Mouse (Mus musculus): ENCODE results near the gene Ttc41. TPM values are rescaled to one million over a fixed set of nuclear protein-coding genes. Genes with fewer than 3 reads are reported as not detected.

Ttc41 gene
- polyA plus RNA-seq, 1 experiment from 2014 or later: 1.5 TPM

- ATAC-seq: peak; percentile 97
- WGBS: under 1% methylated on average over 44 of the region's 44 CpGs
- Histone ChIP-seq H3K27me3 (replicated peaks; ENCODE audit: control insufficient read depth, insufficient read depth, low read length) (no peaks in the 10 kb centered on the region; the same call in 1 of the 2 replicates), H3K4me1 (ENCODE audit: control insufficient read depth, insufficient read depth, low read length) (peaks cover 21% of the 10 kb centered on the region), H3K9me3 (ENCODE audit: control insufficient read depth, low read length) (no peaks in the 10 kb centered on the region), H3K4me3 (ENCODE audit: low read length) (peak within 1 kb of the TSS; percentile 67), H3K9ac (ENCODE audit: low read depth, low read length) (peak within 1 kb of the TSS; percentile 77), H3K27ac (ENCODE audit: low read length) (peak within 1 kb of the TSS; percentile 76), H3K4me2 (ENCODE audit: low read depth, low read length) (peak within 1 kb of the TSS; percentile 100), H3K36me3 (ENCODE audit: control insufficient read depth, insufficient read depth, low read length) (no peaks in the 10 kb centered on the region)
These were observed 72.9 kb downstream of the Ttc41 start, which contains the start of gene Nt5dc3 for GRCm38 (mm10) chr10:86778398-86779116. Nt5dc3 (plus strand) TSS chr10:86779005.

DNA sequence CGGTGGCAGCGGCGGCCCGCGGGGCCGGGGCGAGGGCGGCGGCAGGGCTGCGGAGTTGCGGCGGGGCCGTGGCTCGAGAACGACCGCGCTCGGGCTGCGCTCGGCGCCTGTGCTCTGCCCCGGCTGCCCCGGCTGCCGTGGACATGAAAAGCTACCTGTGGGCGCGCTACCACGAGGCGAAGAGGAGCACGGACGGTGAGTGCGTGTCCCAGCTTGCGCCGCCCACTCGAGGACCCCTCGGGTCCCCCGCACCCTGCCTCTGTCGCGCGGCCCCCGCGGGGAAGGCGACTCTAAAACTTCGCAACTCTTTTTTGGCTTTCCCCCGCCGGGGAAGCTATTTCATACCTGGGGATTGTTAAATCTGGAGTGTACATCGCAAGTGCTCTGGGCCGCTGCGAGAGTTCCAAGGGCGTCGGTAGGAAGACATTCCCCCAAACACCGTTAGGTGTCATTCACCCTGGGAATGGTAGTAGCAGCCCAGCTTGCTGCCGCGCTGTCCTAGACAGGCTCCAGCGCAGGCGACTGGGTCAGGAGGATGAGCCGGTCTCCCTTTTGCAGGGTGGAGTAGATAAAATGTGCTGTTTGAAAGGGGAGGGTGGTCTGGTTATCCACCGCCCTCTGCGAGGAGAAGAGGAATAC lies 73.6 kb downstream of the Ttc41 start:
- Histone ChIP-seq H3K27me3 (replicated peaks; ENCODE audit: control insufficient read depth, insufficient read depth, low read length) (no peaks in the 10 kb centered on the region; the same call in 1 of the 2 replicates), H3K4me2 (ENCODE audit: low read depth, low read length) (peak overlapping the region; percentile 100), H3K36me3 (ENCODE audit: control insufficient read depth, insufficient read depth, low read length) (no peaks in the 10 kb centered on the region), H3K27ac (ENCODE audit: low read length) (no peak overlapping the region), H3K4me3 (ENCODE audit: low read length) (peak overlapping the region; percentile 67), H3K4me1 (ENCODE audit: control insufficient read depth, insufficient read depth, low read length) (peaks cover 21% of the 10 kb centered on the region), H3K9ac (ENCODE audit: low read depth, low read length) (peak overlapping the region; percentile 77), H3K9me3 (ENCODE audit: control insufficient read depth, low read length) (no peaks in the 10 kb centered on the region)
- WGBS: under 1% methylated on average over 58 of the region's 58 CpGs
- ATAC-seq: 0 out of 2 replicates have a peak, but pooled peaks have one; percentile 7

- no peak for ATAC-seq
- 24% methylated on average over 12 of the region's 12 CpGs for WGBS
- H3K36me3 ChIP-seq (ENCODE audit: control insufficient read depth, insufficient read depth, low read length): no peaks in the 10 kb centered on the region
These were observed 74.3 kb downstream of the Ttc41 start for GRCm38 (mm10) chr10:86779816-86780500.

DNA sequence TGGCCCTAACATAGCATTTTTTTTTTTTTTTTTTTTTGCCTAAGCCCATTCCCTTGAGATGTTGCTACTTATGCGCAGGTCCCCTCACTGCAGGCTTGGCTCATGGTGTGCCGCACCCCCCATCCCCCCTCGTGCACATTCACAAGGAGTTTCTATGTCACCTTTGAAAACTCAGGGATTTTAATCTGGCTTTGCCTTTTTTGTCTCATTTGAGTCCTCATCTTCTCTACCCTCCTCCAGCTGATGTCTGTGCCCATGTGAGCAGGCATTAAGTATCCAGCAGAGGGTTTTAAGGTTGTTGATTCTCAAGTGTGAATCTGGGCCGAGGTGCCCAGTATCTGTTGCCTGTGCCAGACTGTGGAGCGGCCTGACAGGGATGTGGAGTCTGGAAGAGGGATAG lies 76.0 kb downstream of the Ttc41 start:
- ATAC-seq: no peak
- Histone ChIP-seq H3K27ac (ENCODE audit: low read length) (no peak overlapping the region), H3K4me1 (ENCODE audit: control insufficient read depth, insufficient read depth, low read length) (peaks cover 21% of the 10 kb centered on the region), H3K9ac (ENCODE audit: low read depth, low read length) (no peak overlapping the region), H3K36me3 (ENCODE audit: control insufficient read depth, insufficient read depth, low read length) (no peaks in the 10 kb centered on the region), H3K4me3 (ENCODE audit: low read length) (no peak overlapping the region), H3K27me3 (replicated peaks; ENCODE audit: control insufficient read depth, insufficient read depth, low read length) (no peaks in the 10 kb centered on the region), H3K4me2 (ENCODE audit: low read depth, low read length) (no peak overlapping the region), H3K9me3 (ENCODE audit: control insufficient read depth, low read length) (no peaks in the 10 kb centered on the region)
- WGBS: 48% methylated on average over 5 of the region's 5 CpGs

More at GRCm38 (mm10) chr10:86779816-86780500, 74.3 kb downstream of the Ttc41 start:
- Histone ChIP-seq H3K4me2 (ENCODE audit: low read depth, low read length) (peak overlapping the region; percentile 100), H3K9me3 (ENCODE audit: control insufficient read depth, low read length) (no peaks in the 10 kb centered on the region), H3K9ac (ENCODE audit: low read depth, low read length) (peak overlapping the region; percentile 77), H3K27ac (ENCODE audit: low read length) (no peak overlapping the region), H3K27me3 (replicated peaks; ENCODE audit: control insufficient read depth, insufficient read depth, low read length) (no peaks in the 10 kb centered on the region), H3K4me3 (ENCODE audit: low read length) (peak overlapping the region; percentile 67), H3K4me1 (ENCODE audit: control insufficient read depth, insufficient read depth, low read length) (peaks cover 21% of the 10 kb centered on the region)

- no peaks in the 10 kb centered on the region for H3K36me3 ChIP-seq (ENCODE audit: control insufficient read depth, insufficient read depth, low read length)
- no peak overlapping the region for H3K27ac ChIP-seq (ENCODE audit: low read length)
- no peak overlapping the region for H3K4me3 ChIP-seq (ENCODE audit: low read length)
- WGBS: 57% methylated on average over 5 of the region's 5 CpGs
- no peak overlapping the region for H3K4me2 ChIP-seq (ENCODE audit: low read depth, low read length)
- no peak overlapping the region for H3K9ac ChIP-seq (ENCODE audit: low read depth, low read length)
- no peaks in the 10 kb centered on the region for H3K27me3 ChIP-seq (replicated peaks; ENCODE audit: control insufficient read depth, insufficient read depth, low read length)
- no peak for ATAC-seq
- H3K9me3 ChIP-seq (ENCODE audit: control insufficient read depth, low read length): no peaks in the 10 kb centered on the region
- peaks cover 19% of the 10 kb centered on the region for H3K4me1 ChIP-seq (ENCODE audit: control insufficient read depth, insufficient read depth, low read length)
These were observed 77.0 kb downstream of the Ttc41 start for GRCm38 (mm10) chr10:86782656-86783055.

- no peak for ATAC-seq
- H3K27ac ChIP-seq (ENCODE audit: low read length): no peak overlapping the region
- no peaks in the 10 kb centered on the region for H3K27me3 ChIP-seq (replicated peaks; ENCODE audit: control insufficient read depth, insufficient read depth, low read length)
- WGBS: 69% methylated on average over 5 of the region's 5 CpGs
- H3K4me1 ChIP-seq (ENCODE audit: control insufficient read depth, insufficient read depth, low read length): peaks cover 13% of the 10 kb centered on the region; the same call in 1 of the 2 replicates
- H3K4me3 ChIP-seq (ENCODE audit: low read length): no peak overlapping the region
- no peak overlapping the region for H3K9ac ChIP-seq (ENCODE audit: low read depth, low read length)
- no peaks in the 10 kb centered on the region for H3K9me3 ChIP-seq (ENCODE audit: control insufficient read depth, low read length)
- no peaks in the 10 kb centered on the region for H3K36me3 ChIP-seq (ENCODE audit: control insufficient read depth, insufficient read depth, low read length)
- H3K4me2 ChIP-seq (ENCODE audit: low read depth, low read length): no peak overlapping the region
These were observed 78.0 kb downstream of the Ttc41 start for GRCm38 (mm10) chr10:86783561-86783960.

GRCm38 (mm10) chr10:86784126-86784675 lies 78.6 kb downstream of the Ttc41 start:
- H3K9me3 ChIP-seq (ENCODE audit: control insufficient read depth, low read length): no peaks in the 10 kb centered on the region
- H3K4me2 ChIP-seq (ENCODE audit: low read depth, low read length): no peak overlapping the region
- WGBS: 83% methylated on average over 5 of the region's 5 CpGs

GRCm38 (mm10) chr10:86785396-86785795 lies 79.8 kb downstream of the Ttc41 start:
- WGBS: 65% methylated on average over 2 of the region's 2 CpGs
- Histone ChIP-seq H3K4me1 (ENCODE audit: control insufficient read depth, insufficient read depth, low read length) (peaks cover 7% of the 10 kb centered on the region; the same call in 1 of the 2 replicates), H3K9ac (ENCODE audit: low read depth, low read length) (no peak overlapping the region), H3K36me3 (ENCODE audit: control insufficient read depth, insufficient read depth, low read length) (no peaks in the 10 kb centered on the region), H3K9me3 (ENCODE audit: control insufficient read depth, low read length) (no peaks in the 10 kb centered on the region), H3K27ac (ENCODE audit: low read length) (no peak overlapping the region), H3K27me3 (replicated peaks; ENCODE audit: control insufficient read depth, insufficient read depth, low read length) (no peaks in the 10 kb centered on the region), H3K4me2 (ENCODE audit: low read depth, low read length) (no peak overlapping the region), H3K4me3 (ENCODE audit: low read length) (no peak overlapping the region)
- no peak for ATAC-seq

More at GRCm38 (mm10) chr10:86784126-86784675, 78.6 kb downstream of the Ttc41 start:
- no peaks in the 10 kb centered on the region for H3K36me3 ChIP-seq (ENCODE audit: control insufficient read depth, insufficient read depth, low read length)
- H3K4me1 ChIP-seq (ENCODE audit: control insufficient read depth, insufficient read depth, low read length): peaks cover 11% of the 10 kb centered on the region; the same call in 1 of the 2 replicates
- ATAC-seq: no peak
- no peaks in the 10 kb centered on the region for H3K27me3 ChIP-seq (replicated peaks; ENCODE audit: control insufficient read depth, insufficient read depth, low read length)
- no peak overlapping the region for H3K4me3 ChIP-seq (ENCODE audit: low read length)
- no peak overlapping the region for H3K27ac ChIP-seq (ENCODE audit: low read length)
- no peak overlapping the region for H3K9ac ChIP-seq (ENCODE audit: low read depth, low read length)

GRCm38 (mm10) chr10:86786083-86786482 lies 80.5 kb downstream of the Ttc41 start:
- no peaks in the 10 kb centered on the region for H3K9me3 ChIP-seq (ENCODE audit: control insufficient read depth, low read length)
- H3K27me3 ChIP-seq (replicated peaks; ENCODE audit: control insufficient read depth, insufficient read depth, low read length): no peaks in the 10 kb centered on the region
- H3K27ac ChIP-seq (ENCODE audit: low read length): no peak overlapping the region
- no peaks in the 10 kb centered on the region for H3K36me3 ChIP-seq (ENCODE audit: control insufficient read depth, insufficient read depth, low read length)
- no peak for ATAC-seq
- H3K4me1 ChIP-seq (ENCODE audit: control insufficient read depth, insufficient read depth, low read length): peaks cover 7% of the 10 kb centered on the region; the same call in 1 of the 2 replicates
- no peak overlapping the region for H3K9ac ChIP-seq (ENCODE audit: low read depth, low read length)
- H3K4me2 ChIP-seq (ENCODE audit: low read depth, low read length): no peak overlapping the region
- H3K4me3 ChIP-seq (ENCODE audit: low read length): no peak overlapping the region
- 85% methylated on average over 5 of the region's 5 CpGs for WGBS

Measured in intestine, embryonic 16.5 days (tissue).